Mouse (Mus musculus) small intestine, adult 2 months (tissue): ENCODE results near the gene Mob1b.

Experiments
- CTCF ChIP-seq: fragments of 200-500 bp; IDR thresholded peaks from 2 replicates; pipeline ENCODE4 v1.5.1; 2012; ENCODE audit warnings: low read depth, mild to moderate bottlenecking, control low read depth, inconsistent platforms, low read length, moderate library complexity, mixed read lengths; ENCODE audit not compliant: insufficient replicate concordance, insufficient read length; ENCODE audit errors: extremely low read depth
- POLR2A ChIP-seq: fragments of 200-500 bp; IDR thresholded peaks from 2 replicates; pipeline ENCODE4 v1.6.1; 2012; ENCODE audit warnings: low read depth, mild to moderate bottlenecking, control low read depth, inconsistent platforms, low read length, moderate library complexity

GRCm38 (mm10) chr5:88687996-88688406, 32.7 kb upstream of the Mob1b start:
- TF ChIP-seq CTCF (no peak), POLR2A (no peak)
